Mouse (Mus musculus) naive thymus-derived CD4-positive, alpha-beta T cell, adult 2 months (primary cell): ENCODE data around the gene Rpl13a.
"Not testable (repeated sequence)": the region's sequence is repeated elsewhere in the genome, so short reads cannot be mapped to it uniquely, and the experiment has no call there.

Experiments used
- DNase-seq: peaks from one replicate; pipeline ENCODE4 v3.0.0-alpha.2; 2011; ENCODE audit warnings: low read depth

Rpl13a gene

DNA sequence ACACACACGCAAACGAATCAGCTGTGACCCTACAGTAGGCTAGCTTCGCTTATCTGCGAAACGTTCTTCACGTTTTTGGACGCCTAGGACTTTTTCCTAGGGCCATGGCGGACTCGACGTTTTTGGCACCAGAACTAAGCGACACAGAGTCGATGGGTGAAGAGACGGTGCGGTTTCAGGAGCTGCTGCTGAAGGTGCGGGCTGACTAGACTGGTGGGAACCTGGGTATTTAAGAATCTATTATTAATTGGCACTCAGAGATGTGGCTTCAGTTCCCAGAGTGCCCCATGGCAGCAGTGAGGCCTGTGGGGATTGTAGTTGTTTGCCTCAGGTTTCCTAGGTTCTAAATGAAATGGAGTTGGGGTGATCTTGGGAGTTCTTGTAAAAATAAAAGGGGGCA is 27.6 kb upstream of the Rpl13a start:
- DNase-seq, result no peak

DNA sequence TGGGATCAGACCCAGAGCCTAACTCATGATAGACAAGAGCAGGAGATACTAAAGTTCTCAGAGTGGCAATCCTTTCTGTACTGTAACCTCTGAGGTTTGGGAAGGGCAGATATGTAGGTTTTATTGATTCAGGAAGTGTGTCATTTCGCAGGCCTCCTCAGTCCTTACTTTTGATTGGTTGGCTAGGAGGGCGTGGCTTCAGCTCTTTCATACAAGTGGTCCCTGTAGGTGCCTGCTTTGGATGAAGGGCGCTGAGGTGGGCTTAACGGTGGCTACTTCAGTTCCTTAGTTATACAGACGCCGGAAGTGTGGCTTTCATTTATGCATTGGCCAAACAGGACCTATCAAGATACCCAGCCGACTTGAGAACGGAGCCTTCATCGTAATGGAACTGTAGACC is 27.0 kb upstream of the Rpl13a start:
- no peak for DNase-seq

DNA sequence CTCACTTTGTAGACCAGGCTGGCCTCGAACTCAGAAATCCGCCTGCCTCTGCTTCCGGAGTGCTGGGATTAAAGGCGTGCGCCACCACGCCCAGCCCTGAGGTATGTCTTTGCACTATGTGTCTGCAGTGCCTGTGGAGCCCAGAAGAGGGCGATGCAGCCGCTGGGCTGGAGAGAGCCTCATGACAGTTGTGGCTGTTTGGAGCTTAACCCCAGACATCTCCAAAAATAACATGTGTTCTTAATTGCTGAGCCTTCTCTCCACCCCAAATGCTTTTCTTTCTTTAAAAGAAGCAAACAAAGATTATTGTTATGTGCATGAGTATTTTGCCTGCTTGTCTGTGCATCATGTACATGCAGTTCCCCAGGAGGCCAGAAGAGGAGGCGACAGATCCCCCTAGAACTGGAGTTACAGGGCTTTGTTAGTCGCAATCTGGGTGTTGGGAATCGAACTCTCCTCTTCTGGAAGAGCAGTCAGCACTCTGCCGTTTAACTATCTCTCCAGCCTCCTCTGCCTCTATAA is 26.5 kb upstream of the Rpl13a start:
- peak; percentile 70 for DNase-seq

DNA sequence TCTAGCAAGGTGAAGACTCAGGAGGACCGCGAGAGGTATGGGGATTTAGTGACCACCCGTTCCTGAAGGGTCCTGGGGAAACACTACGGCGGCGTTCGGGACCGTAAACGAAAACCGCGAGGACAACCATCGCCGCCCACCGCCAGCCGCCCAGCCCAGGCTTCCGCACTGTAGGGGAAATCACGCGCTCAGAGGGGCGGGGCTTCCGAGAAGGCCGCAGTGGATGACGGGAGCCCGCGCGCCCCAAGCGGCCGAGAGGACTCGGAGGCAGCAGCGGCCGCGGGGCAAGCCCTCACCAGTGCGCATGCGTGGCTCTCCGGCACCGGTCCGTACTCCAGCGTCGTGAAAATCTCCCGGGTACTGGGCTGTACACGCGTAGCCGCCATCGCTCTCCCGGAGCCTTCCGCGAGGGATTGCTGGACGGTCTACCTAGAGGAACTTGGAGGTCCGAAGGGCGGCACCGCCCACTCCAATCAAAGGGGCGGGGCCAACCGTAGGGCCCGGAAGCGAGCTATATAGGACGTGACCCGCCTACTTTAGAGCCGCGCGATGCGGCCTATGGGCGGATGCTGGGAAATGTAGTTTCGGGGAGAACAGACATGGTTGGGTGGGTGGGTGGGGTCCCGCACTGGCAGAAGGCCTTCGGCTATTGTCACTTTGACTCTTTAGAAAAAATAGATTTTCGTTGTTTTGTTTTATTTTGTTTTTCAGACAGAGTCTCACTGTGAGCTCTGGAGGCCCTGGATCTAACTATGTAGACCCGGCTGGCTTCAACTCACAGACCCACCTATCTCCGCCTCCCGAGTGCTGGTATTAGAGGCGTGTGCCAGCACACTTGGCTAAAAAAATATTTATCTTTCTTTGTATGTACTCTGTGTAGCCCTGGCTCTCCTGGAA is 25.8 kb upstream of the Rpl13a start, which contains the start of the genes Pih1d1 and Aldh16a1:
TSS of gene Pih1d1 (plus strand) at position 208 of the 897 bp plus-strand sequence.
TSS of gene Aldh16a1 (minus strand) at position 489 of the 897 bp plus-strand sequence.
- DNase-seq, result peak; percentile 98

GRCm38 (mm10) chr7:45153586-45153985 is 25.0 kb upstream of the Rpl13a start:
- no peak for DNase-seq

GRCm38 (mm10) chr7:45153052-45153451 is 24.5 kb upstream of the Rpl13a start:
- DNase-seq, result not testable (repeated sequence)

GRCm38 (mm10) chr7:45151303-45151702 is 22.7 kb upstream of the Rpl13a start:
- DNase-seq, result no peak

- no peak for DNase-seq
These were observed 21.8 kb upstream of the Rpl13a start for GRCm38 (mm10) chr7:45150321-45150720.

GRCm38 (mm10) chr7:45149545-45149944 is 21.0 kb upstream of the Rpl13a start:
- no peak for DNase-seq

DNA sequence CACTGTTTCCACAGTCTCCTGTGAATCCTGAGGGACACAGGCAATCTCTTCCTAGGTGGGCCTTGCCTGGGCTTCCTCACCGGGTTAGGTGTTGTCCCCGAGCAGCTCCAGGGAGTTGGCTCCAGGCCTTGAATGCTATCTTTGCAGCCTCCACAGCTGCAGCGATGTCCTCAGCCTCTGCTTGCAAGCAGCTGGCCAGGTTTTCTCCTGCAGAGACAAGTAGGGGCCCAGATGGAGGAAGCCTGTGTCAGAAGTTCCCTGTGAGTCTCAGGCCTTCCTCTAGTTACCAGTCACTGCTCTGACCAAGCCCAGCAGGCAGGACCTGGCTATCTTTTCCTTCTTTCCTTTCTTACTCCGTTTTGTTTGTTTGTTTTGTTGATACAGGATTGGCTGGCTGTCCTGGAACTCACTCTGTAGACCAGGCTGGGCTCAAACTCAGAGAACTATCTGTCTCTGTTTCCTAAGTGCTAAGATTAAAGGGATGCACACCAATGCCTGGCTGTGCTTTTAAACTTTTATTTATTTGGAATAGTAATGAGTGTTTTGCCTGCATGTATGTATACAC is 20.1 kb upstream of the Rpl13a start:
- no peak for DNase-seq

DNA sequence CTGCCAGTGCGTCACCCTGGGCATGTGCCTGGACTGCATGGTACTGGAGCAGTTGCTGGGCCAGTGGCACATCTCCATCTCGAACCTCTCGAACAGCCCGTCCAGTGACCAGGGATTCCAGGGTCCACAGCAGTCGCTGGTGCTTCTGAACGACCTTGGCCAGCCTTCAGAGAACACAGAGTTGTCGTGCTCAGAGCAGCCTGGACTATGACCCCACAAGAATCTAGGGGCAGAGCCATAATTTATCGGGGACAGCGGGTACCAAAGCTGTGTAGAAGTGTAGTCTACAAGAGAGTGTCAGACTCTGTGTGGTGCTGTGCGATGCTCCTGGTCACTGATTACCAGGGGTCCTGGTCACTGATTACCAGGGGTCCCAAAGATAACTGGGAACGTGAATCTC is 19.3 kb upstream of the Rpl13a start:
- no peak for DNase-seq

DNA sequence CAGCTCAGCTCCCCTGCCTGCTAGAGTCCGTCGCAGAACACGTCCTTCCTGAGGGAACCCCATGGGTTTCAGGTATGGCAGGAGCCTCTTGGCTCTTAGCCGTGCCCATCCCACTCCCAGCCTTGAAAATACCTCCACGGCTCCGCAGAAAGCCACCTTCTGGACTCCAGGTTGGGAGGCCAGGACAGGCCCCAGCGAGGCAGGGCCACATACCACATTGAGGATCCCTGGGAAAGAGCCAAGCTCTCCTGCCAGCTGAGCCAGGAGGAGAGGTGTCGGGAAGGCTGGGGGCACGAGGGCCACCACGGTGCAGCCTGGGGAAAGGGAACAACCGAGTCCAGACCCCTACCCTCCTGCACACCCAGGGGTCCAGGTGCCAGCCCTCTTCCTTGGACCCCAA is 18.7 kb upstream of the Rpl13a start:
- no peak for DNase-seq

GRCm38 (mm10) chr7:45145460-45145859 is 16.9 kb upstream of the Rpl13a start:
- DNase-seq, result no peak

- no peak for DNase-seq
These were observed 16.0 kb upstream of the Rpl13a start for GRCm38 (mm10) chr7:45144368-45145174.

DNA sequence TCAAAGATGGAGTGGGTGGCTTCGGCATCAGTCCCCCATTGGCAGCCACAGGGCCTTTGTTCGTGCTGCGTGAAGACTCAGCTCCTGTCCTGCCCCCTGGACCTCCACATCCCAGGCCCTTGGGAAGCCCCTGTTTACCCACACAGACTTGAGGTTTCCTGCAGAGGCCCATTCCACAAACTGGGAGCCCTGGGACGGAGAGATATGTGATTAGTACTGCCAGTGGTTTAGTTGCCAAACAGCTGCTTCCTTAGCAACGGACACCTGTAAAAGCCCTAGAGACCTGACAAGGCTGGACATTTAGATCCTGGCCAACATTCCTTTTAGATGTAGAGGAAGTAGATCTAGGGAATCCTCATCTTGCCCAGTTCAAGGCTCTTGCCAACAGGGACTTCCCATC is 13.4 kb upstream of the Rpl13a start:
- DNase-seq, result no peak

GRCm38 (mm10) chr7:45141319-45141718 is 12.8 kb upstream of the Rpl13a start:
- peak; percentile 57 for DNase-seq

DNA sequence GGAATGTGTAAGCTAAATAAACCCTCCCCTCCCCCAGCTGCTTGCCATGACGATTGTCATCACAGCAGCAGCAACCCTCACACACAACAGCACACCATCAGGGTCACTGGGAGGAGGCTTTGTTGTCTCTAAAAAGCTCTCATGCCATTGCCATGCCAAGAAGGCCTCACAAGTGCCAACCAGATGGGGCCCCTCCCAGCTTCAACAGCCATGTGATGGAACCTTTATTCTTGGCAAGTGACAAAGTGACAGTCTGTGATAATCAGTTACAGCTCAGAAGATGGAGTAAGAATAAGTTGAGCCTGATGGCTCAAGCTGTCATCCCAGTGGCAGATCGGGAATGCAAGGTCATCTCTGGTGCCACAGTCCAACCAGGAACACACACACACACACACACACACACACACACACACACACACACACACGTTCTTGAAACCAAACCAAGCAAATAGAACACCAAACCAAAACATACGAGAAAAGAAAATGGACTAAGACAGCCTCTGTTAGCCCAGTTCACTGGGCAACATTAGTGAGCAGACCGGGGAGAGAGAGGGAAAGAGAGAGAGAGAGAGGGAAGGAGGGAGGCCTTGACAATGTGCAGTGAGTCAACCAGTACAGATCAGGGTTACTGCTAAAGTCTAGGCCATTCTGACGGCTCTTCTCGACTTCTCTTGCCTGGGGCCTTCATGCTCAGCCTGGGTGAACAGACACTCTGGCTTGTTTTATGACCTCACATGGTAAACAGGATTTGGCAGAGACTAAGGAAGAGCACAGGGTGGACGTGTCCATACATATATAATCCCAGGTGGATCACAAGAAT is 11.6 kb upstream of the Rpl13a start:
- no peak for DNase-seq

DNA sequence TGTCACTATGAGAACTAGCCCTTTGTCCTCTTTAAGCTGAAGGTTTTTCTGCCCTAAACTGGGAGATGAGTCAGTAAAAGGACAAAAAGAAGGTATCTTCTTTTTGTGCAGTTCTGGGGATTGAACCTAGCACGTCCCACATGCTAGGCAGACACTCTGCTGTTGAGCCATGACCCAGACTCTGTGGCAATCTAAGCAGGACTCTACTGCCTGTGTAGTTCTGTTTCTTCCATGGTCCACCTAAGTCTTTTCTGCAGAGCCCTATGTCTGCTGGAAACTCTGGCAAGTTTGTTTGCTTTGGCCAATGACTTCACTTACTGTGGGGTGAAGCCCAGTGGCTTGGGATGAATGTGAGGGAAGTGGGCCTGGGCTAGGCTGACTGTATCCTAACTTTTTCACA is 9.8 kb upstream of the Rpl13a start:
- DNase-seq, result no peak

GRCm38 (mm10) chr7:45137171-45138006 is 8.8 kb upstream of the Rpl13a start:
- DNase-seq, result peak; percentile 47

GRCm38 (mm10) chr7:45135993-45136567 is 7.5 kb upstream of the Rpl13a start, which contains the start of the genes Gm45713 and Flt3l:
Gm45713 (minus strand) TSS chr7:45136231.
Flt3l (minus strand) TSS chr7:45136432.
- peak; percentile 97 for DNase-seq
